Mouse (Mus musculus) forebrain, embryonic 15.5 days (tissue): ENCODE measurements at regions not wholly inside any gene's neighbourhood (a gene's known extent, or its start where the extent isn't known, plus 50 kb on each side); places are given as distances from the start of the nearest gene placed in this dataset.

Experiments
- ATAC-seq: fragments of 200-750 bp; cut with Nextera tagmentation; replicated peaks from 2 replicates; pipeline ENCODE4 v1.8.0; 2017; ENCODE audit warnings: mild to moderate bottlenecking, moderate TSS enrichment, moderate library complexity
- H3K27ac ChIP-seq: fragments of 300-500 bp; sonication (generic); replicated peaks from 2 replicates; pipeline ENCODE4 v1.5.1; 2015; ENCODE audit warnings: mild to moderate bottlenecking, inconsistent platforms
- H3K27me3 ChIP-seq: fragments of 300-500 bp; sonication (generic); 2 replicates; pipeline ENCODE4 v1.6.1; 2015; ENCODE audit warnings: inconsistent platforms
- H3K36me3 ChIP-seq: fragments of 300-500 bp; sonication (generic); 2 replicates; pipeline ENCODE4 v1.6.1; 2015; ENCODE audit warnings: mild to moderate bottlenecking, inconsistent platforms
- H3K4me1 ChIP-seq: fragments of 300-500 bp; sonication (generic); 2 replicates; pipeline ENCODE4 v1.6.1; 2015; ENCODE audit warnings: inconsistent platforms
- H3K4me2 ChIP-seq: fragments of 300-500 bp; sonication (generic); replicated peaks from 2 replicates; pipeline ENCODE4 v1.6.1; 2015; ENCODE audit warnings: mild to moderate bottlenecking, inconsistent platforms
- H3K4me3 ChIP-seq: fragments of 300-500 bp; sonication (generic); 2 replicates; pipeline ENCODE4 v1.5.1; 2015; ENCODE audit warnings: mild to moderate bottlenecking, inconsistent platforms
- H3K9ac ChIP-seq: fragments of 300-500 bp; sonication (generic); replicated peaks from 2 replicates; pipeline ENCODE4 v1.6.1; 2015; ENCODE audit warnings: mild to moderate bottlenecking, inconsistent platforms
- H3K9me3 ChIP-seq: fragments of 300-500 bp; sonication (generic); 2 replicates; pipeline ENCODE4 v1.6.1; 2016; ENCODE audit warnings: inconsistent platforms
- WGBS: fragments of 180-500 bp; shearing (Covaris S2); methylation state at CpG from one replicate; pipeline ENCODE4 v1.1.7; 2015; ENCODE audit warnings: mixed read lengths; 5-methylcytosine and 5-hydroxymethylcytosine counted together

DNA sequence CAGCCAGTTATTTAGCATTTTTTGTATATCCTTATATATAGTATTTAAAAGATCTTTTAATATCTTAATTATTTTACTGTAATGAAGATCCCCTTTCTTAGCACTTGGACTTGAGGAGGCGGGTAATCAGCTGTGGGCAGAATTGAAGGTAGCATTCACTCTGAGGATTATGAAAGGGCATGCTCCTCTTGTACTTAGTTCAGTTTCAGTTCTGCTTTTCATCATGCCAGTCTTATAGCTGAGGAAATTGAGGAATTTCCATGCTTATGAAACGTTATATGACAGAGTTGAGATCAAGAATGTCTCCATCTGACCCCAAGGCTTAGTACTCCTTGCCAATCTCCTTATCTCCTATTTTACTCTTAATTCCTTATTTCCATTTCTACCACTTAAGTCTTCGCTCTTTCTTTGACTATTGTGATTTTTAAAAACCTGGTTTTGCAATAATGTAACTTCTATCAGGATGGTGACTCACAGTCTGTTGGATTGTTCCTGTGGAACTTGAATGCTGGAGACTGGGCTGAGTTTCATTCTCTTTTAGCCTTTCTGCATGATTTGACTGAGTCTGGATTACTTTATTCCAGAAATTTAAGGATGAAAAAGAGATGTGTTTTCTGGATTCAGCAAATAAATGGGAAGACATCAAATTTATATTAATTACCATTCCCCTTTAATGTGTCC lies 133.6 kb downstream of the Papss1 start:
- ATAC-seq = no peak
- Histone ChIP-seq H3K9ac (no peak overlapping the region), H3K27ac (no peak overlapping the region), H3K4me3 (no peak overlapping the region), H3K9me3 (no peaks in the 10 kb centered on the region), H3K36me3 (no peaks in the 10 kb centered on the region), H3K27me3 (no peaks in the 10 kb centered on the region), H3K4me2 (no peak overlapping the region), H3K4me1 (no peaks in the 10 kb centered on the region)
- whole genome bisulfite sequencing = 89% methylated on average over 3 of the region's 3 CpGs

- no peak for ATAC-seq
- Histone ChIP-seq H3K9ac (no peak overlapping the region), H3K4me1 (no peaks in the 10 kb centered on the region), H3K4me2 (no peak overlapping the region), H3K4me3 (no peak overlapping the region), H3K27me3 (no peaks in the 10 kb centered on the region), H3K36me3 (no peaks in the 10 kb centered on the region), H3K27ac (no peak overlapping the region), H3K9me3 (no peaks in the 10 kb centered on the region)
These were observed 138.6 kb downstream of the Papss1 start for GRCm38 (mm10) chr3:131703134-131703533.

GRCm38 (mm10) chr3:131713532-131713931 lies 149.0 kb downstream of the Papss1 start:
- Histone ChIP-seq H3K36me3 (no peaks in the 10 kb centered on the region), H3K27me3 (no peaks in the 10 kb centered on the region), H3K4me3 (no peak overlapping the region), H3K27ac (no peak overlapping the region), H3K4me2 (no peak overlapping the region), H3K9ac (no peak overlapping the region), H3K4me1 (no peaks in the 10 kb centered on the region), H3K9me3 (no peaks in the 10 kb centered on the region)
- no peak for ATAC-seq
- WGBS = 89% methylated on average over 8 of the region's 8 CpGs

DNA sequence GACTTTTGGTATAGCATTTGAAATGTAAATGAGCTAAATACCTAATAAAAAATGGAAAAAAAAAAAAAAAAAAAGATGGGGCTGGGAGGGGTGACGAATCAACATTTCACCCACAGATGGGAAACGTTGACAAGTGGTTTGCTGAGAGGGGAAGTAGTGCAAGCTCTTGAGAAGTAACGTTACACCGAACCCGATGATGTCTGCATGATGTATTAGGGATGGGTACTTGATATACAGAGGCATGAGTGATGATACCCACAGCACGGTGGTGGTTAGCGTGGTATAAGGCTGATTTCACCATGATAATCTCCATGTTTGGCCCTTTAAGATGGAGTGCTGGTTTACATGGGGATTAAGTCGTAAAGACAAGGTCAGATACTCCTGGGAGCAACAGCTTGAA lies 154.2 kb downstream of the Papss1 start:
- Histone ChIP-seq H3K9me3 (no peaks in the 10 kb centered on the region), H3K4me2 (no peak overlapping the region), H3K4me1 (no peaks in the 10 kb centered on the region), H3K4me3 (no peak overlapping the region), H3K27me3 (no peaks in the 10 kb centered on the region), H3K36me3 (no peaks in the 10 kb centered on the region), H3K9ac (no peak overlapping the region), H3K27ac (no peak overlapping the region)
- no peak for ATAC-seq
- 93% methylated on average over 8 of the region's 8 CpGs for WGBS

- Histone ChIP-seq H3K4me2 (no peak overlapping the region), H3K27me3 (no peaks in the 10 kb centered on the region), H3K36me3 (no peaks in the 10 kb centered on the region), H3K9me3 (no peaks in the 10 kb centered on the region), H3K9ac (no peak overlapping the region), H3K4me3 (no peak overlapping the region), H3K4me1 (no peaks in the 10 kb centered on the region), H3K27ac (no peak overlapping the region)
- WGBS = 90% methylated on average over 3 of the region's 3 CpGs
- ATAC-seq = no peak
These were observed 164.1 kb downstream of the Papss1 start for GRCm38 (mm10) chr3:131728618-131729017.

- H3K27ac ChIP-seq = no peak overlapping the region
- 91% methylated on average over 6 of the region's 6 CpGs for WGBS
- H3K9ac ChIP-seq = no peak overlapping the region
- H3K9me3 ChIP-seq = no peaks in the 10 kb centered on the region
- H3K27me3 ChIP-seq = no peaks in the 10 kb centered on the region
- no peak overlapping the region for H3K4me3 ChIP-seq
- H3K4me1 ChIP-seq = no peaks in the 10 kb centered on the region
- no peaks in the 10 kb centered on the region for H3K36me3 ChIP-seq
- no peak for ATAC-seq
- no peak overlapping the region for H3K4me2 ChIP-seq
These were observed 169.7 kb downstream of the Papss1 start for GRCm38 (mm10) chr3:131734226-131734625.

DNA sequence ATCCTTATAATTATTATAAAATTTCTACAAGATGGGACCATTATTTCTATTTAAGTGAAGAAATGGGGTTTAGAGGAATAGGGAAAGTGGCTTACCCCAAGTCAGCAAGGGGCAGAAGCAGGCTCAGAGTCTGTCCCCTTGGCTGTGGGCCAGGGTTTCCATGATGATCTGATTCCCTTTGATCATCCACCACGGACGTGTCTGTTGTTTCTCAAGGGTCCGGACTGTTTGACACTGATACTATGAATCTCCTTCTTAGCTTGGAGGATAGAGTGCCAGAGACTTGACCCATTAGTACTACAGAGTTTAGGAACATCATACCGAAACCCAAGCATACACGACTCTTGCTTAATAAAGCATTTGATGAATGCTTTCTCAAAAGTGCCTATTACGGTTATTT lies 172.9 kb downstream of the Papss1 start:
- H3K4me2 ChIP-seq = no peak overlapping the region
- H3K36me3 ChIP-seq = no peaks in the 10 kb centered on the region
- H3K4me1 ChIP-seq = no peaks in the 10 kb centered on the region
- no peak overlapping the region for H3K4me3 ChIP-seq
- H3K9me3 ChIP-seq = no peaks in the 10 kb centered on the region
- H3K27me3 ChIP-seq = no peaks in the 10 kb centered on the region
- WGBS = 71% methylated on average over 6 of the region's 6 CpGs
- no peak overlapping the region for H3K9ac ChIP-seq
- ATAC-seq = no peak
- no peak overlapping the region for H3K27ac ChIP-seq

DNA sequence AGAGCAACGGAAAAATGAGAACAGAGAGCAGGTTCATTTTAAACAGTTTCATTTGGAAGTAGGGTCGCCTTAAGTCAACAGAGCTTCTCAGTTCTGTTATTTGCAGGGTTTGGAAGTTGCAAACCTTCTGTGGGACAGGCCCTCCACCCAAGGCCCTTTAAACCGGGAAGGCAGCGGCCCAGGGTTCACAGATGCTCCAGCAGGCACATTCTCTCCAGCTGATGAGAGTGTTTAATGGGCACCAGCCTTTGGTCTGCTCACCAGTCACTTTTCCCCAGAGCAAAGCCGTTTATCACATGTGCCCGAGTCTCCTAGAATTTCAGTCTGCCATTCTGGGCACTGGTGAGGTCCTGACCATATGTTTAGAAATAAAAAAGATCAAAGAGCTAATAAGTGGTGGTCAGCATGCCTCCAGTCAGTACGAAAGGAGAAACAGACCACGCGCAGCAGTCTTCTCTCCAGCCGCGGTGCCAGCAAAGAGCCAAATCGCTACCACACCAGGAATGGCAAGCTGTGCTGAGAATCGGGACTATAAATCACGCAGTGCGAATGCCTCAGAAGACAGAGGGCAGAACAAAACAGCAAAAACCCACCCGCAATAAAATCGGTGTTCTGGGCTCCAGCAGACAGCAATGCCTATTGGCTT lies 173.5 kb downstream of the Papss1 start:
- WGBS = 90% methylated on average over 17 of the region's 17 CpGs
- no peak for ATAC-seq
- H3K9ac ChIP-seq = no peak overlapping the region
- no peak overlapping the region for H3K4me2 ChIP-seq
- no peaks in the 10 kb centered on the region for H3K9me3 ChIP-seq
- H3K4me3 ChIP-seq = no peak overlapping the region
- no peaks in the 10 kb centered on the region for H3K4me1 ChIP-seq
- no peaks in the 10 kb centered on the region for H3K36me3 ChIP-seq
- no peak overlapping the region for H3K27ac ChIP-seq
- no peaks in the 10 kb centered on the region for H3K27me3 ChIP-seq

DNA sequence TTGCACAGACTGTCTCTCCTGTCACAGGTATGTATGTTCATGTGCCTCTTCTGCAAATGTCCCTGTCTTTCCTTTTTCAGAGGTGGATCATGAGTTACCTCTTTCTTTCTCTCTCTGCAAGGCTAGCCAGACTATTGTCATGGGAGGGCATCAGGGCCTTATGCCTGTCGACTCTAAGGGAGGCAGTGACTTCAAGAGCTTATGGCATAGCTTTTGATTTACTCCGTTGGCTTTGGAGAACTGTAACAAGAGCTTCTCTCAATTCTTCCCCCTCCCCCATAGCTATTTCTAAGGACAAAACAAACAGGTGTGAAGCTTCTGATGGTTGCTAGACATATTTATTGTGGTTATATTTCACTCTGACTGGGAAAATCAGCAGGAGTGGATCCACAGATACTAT lies 191.0 kb downstream of the Papss1 start:
- Histone ChIP-seq H3K9ac (no peak overlapping the region), H3K4me3 (no peak overlapping the region), H3K36me3 (no peaks in the 10 kb centered on the region), H3K27ac (no peak overlapping the region), H3K4me2 (no peak overlapping the region), H3K9me3 (no peaks in the 10 kb centered on the region), H3K4me1 (no peaks in the 10 kb centered on the region), H3K27me3 (no peaks in the 10 kb centered on the region)
- ATAC-seq = no peak
- 79% methylated on average over 2 of the region's 2 CpGs for WGBS

GRCm38 (mm10) chr3:131756126-131756525 lies 191.6 kb downstream of the Papss1 start:
- no peaks in the 10 kb centered on the region for H3K27me3 ChIP-seq
- 82% methylated on average over 5 of the region's 5 CpGs for WGBS
- no peaks in the 10 kb centered on the region for H3K9me3 ChIP-seq
- no peak overlapping the region for H3K9ac ChIP-seq
- H3K4me3 ChIP-seq = no peak overlapping the region
- ATAC-seq = no peak
- no peak overlapping the region for H3K27ac ChIP-seq
- no peaks in the 10 kb centered on the region for H3K4me1 ChIP-seq
- H3K36me3 ChIP-seq = no peaks in the 10 kb centered on the region
- no peak overlapping the region for H3K4me2 ChIP-seq

- 64% methylated on average over 1 of the region's 1 CpGs for WGBS
- no peaks in the 10 kb centered on the region for H3K4me1 ChIP-seq
- H3K27me3 ChIP-seq = no peaks in the 10 kb centered on the region
- H3K9me3 ChIP-seq = no peaks in the 10 kb centered on the region
- ATAC-seq = no peak
- no peak overlapping the region for H3K27ac ChIP-seq
- no peaks in the 10 kb centered on the region for H3K36me3 ChIP-seq
- no peak overlapping the region for H3K9ac ChIP-seq
- no peak overlapping the region for H3K4me2 ChIP-seq
- H3K4me3 ChIP-seq = no peak overlapping the region
These were observed 205.4 kb downstream of the Papss1 start for GRCm38 (mm10) chr3:131769976-131770375.

- H3K27ac ChIP-seq = no peak overlapping the region
- WGBS = 96% methylated on average over 1 of the region's 1 CpGs
These were observed 205.9 kb downstream of the Papss1 start for GRCm38 (mm10) chr3:131770486-131770885.

More at GRCm38 (mm10) chr3:131770486-131770885, 205.9 kb downstream of the Papss1 start:
- no peaks in the 10 kb centered on the region for H3K9me3 ChIP-seq
- no peak for ATAC-seq
- H3K4me3 ChIP-seq = no peak overlapping the region
- H3K4me1 ChIP-seq = no peaks in the 10 kb centered on the region
- H3K4me2 ChIP-seq = no peak overlapping the region
- H3K9ac ChIP-seq = no peak overlapping the region
- no peaks in the 10 kb centered on the region for H3K36me3 ChIP-seq
- no peaks in the 10 kb centered on the region for H3K27me3 ChIP-seq
